Mouse (Mus musculus): ENCODE measurements at regions not wholly inside any gene's neighbourhood (a gene's known extent, or its start where the extent isn't known, plus 50 kb on each side); places are given as distances from the start of the nearest gene placed in this dataset.

DNA sequence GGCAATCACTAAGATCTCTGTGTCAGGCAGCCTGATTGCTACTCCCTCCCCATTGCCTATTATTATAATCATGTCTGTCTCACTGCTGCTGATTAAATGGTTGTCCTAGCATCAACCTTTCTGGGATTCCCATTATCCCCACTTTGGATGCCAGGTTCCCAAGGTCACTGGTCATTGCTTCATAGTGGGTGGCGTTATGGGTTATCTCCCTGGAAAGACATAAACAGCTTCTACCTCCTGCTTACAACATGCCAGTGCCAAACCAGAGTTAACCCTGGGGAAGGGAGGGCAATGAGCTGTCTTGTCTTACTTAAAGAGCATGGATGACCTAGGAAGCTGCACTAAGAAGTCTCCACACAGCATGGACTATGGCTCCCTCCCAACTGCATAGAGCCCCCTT, 136.9 kb downstream of the Uaca start:
- 82% methylated on average over 1 of the region's 1 CpGs for WGBS

DNA sequence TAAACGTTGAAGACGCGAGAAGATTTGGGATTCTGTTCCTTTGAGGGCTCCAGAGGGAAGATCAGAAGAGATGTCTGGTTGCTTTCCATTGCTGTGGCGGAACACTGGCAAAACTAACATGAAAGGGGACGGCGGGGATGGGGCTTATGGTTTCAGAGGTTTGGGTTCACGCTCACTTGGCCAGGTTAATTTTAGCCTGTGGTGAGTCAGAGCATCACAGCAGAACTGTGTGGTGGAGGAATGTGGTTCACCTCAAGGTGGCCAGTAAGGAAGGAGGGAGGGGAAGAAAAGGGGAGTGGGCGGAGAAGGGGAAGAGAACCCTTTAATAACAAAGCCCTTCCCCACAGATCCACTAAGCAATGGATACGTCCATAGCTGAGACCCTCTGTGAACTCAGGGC, 142.6 kb downstream of the Uaca start:
- DNase-seq (ENCODE audit: low spot score), result no peak
- 62% methylated on average over 9 of the region's 9 CpGs for WGBS
- H3K4me3 ChIP-seq (ENCODE audit: low read depth, low read length), result no peak overlapping the region
- ATAC-seq (replicated peaks; ENCODE audit: low FRiP score), result no peak
- no peaks in the 10 kb centered on the region for H3K27me3 ChIP-seq (replicated peaks; ENCODE audit: control insufficient read depth, insufficient read depth, low read length)
- no peak overlapping the region for H3K27ac ChIP-seq (ENCODE audit: low read depth, low read length)
- H3K4me1 ChIP-seq (replicated peaks; ENCODE audit: control insufficient read depth, insufficient read depth, low read length), result no peaks in the 10 kb centered on the region; the same call in 1 of the 2 replicates
- no peak overlapping the region for H3K4me2 ChIP-seq
- no peak overlapping the region for H3K9ac ChIP-seq (ENCODE audit: low read depth, low read length)
- H3K36me3 ChIP-seq (ENCODE audit: control insufficient read depth, insufficient read depth, low read length), result no peaks in the 10 kb centered on the region
- H3K9me3 ChIP-seq (ENCODE audit: control insufficient read depth, low read length), result no peaks in the 10 kb centered on the region

More for the DNA sequence above, 136.9 kb downstream of the Uaca start:
- Histone ChIP-seq H3K4me3 (ENCODE audit: low read depth, low read length) (no peak overlapping the region), H3K4me2 (no peak overlapping the region), H3K36me3 (ENCODE audit: control insufficient read depth, insufficient read depth, low read length) (no peaks in the 10 kb centered on the region), H3K9me3 (ENCODE audit: control insufficient read depth, low read length) (no peaks in the 10 kb centered on the region), H3K4me1 (replicated peaks; ENCODE audit: control insufficient read depth, insufficient read depth, low read length) (no peaks in the 10 kb centered on the region), H3K27me3 (replicated peaks; ENCODE audit: control insufficient read depth, insufficient read depth, low read length) (no peaks in the 10 kb centered on the region), H3K27ac (ENCODE audit: low read depth, low read length) (no peak overlapping the region), H3K9ac (ENCODE audit: low read depth, low read length) (no peak overlapping the region)
- ATAC-seq (replicated peaks; ENCODE audit: low FRiP score) (no peak), DNase-seq (ENCODE audit: low spot score) (no peak)

DNA sequence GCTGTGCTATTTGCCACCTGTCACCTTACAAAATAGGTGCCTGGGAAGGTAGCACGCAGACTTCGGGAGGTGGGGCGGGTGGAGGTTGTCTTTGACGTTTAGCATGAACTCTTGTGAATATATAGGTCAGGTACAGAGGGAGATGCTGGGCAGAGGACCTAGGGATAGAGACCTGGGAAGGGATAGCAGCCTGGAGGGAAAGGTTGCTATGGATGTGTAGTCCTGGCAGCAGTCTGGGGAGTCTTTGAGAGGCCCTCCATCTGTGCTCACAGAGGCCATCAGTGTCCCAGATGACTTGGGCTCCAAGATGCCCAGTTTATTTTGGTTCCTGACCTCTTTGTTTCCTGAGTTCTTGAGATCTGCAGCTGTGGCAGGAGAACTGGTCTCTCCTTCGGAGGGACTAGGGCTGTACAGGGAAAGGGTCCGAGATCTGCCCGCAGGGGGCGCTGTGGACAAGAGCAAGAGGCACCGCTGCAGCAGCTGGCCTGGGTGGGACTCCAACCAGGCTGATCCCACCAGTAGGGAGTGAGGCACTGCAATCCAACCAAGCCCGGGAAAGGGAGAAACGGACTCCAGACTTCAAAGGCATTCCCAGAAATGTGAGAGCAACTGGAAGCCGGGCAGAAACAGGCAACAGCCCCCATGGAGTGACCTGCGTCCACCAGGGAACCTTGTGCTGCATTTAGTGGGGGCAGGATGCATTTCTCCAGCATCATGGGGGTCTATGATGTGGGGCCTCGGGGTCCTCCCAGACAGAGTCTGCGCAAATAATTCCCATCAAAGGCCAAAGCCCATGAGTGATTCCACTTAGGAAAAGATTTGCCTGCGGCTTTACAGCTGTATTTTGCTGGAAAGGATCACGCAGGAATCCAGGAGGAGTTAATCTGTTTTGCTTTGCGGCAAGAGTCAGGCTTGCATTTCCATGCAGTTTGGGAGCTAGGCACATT, 145.8 kb downstream of the Uaca start:
- H3K4me1 ChIP-seq (replicated peaks; ENCODE audit: control insufficient read depth, insufficient read depth, low read length), result no peaks in the 10 kb centered on the region; the same call in 1 of the 2 replicates
- H3K36me3 ChIP-seq (ENCODE audit: control insufficient read depth, insufficient read depth, low read length), result no peaks in the 10 kb centered on the region
- ATAC-seq (replicated peaks; ENCODE audit: low FRiP score) (no peak), DNase-seq (ENCODE audit: low spot score) (peak; percentile 75)
- 30% methylated on average over 18 of the region's 18 CpGs for WGBS
- no peaks in the 10 kb centered on the region for H3K9me3 ChIP-seq (ENCODE audit: control insufficient read depth, low read length)
- H3K4me2 ChIP-seq, result no peak overlapping the region
- H3K27me3 ChIP-seq (replicated peaks; ENCODE audit: control insufficient read depth, insufficient read depth, low read length), result no peaks in the 10 kb centered on the region
- no peak overlapping the region for H3K9ac ChIP-seq (ENCODE audit: low read depth, low read length)
- no peak overlapping the region for H3K4me3 ChIP-seq (ENCODE audit: low read depth, low read length)
- no peak overlapping the region for H3K27ac ChIP-seq (ENCODE audit: low read depth, low read length)

DNA sequence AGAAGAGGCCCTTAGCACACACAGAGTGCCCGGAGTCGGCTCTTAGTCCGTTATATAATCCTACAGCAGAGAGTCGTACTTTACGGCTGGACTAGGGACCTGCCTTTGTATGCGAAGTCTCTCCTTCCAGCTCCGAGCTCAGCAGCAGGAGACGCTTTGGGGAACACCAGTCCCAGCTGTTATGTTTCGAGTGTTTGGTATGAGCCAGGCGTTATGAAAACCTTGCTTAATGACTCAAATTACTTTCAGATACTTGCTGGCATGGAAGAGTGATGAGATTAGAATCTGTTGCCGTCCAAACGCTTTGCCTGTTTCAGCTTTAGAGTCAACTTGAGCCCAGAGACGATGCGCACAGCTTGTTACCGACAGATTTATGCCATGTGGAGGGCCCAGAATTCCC, 153.0 kb downstream of the Uaca start:
- Histone ChIP-seq H3K4me2 (no peak overlapping the region), H3K27ac (ENCODE audit: low read depth, low read length) (no peak overlapping the region), H3K36me3 (ENCODE audit: control insufficient read depth, insufficient read depth, low read length) (no peaks in the 10 kb centered on the region), H3K9ac (ENCODE audit: low read depth, low read length) (no peak overlapping the region), H3K4me1 (replicated peaks; ENCODE audit: control insufficient read depth, insufficient read depth, low read length) (no peaks in the 10 kb centered on the region), H3K27me3 (replicated peaks; ENCODE audit: control insufficient read depth, insufficient read depth, low read length) (no peaks in the 10 kb centered on the region), H3K9me3 (ENCODE audit: control insufficient read depth, low read length) (no peaks in the 10 kb centered on the region), H3K4me3 (ENCODE audit: low read depth, low read length) (no peak overlapping the region)
- 82% methylated on average over 15 of the region's 15 CpGs for WGBS
- ATAC-seq (replicated peaks; ENCODE audit: low FRiP score), result no peak
- DNase-seq (ENCODE audit: low spot score), result no peak

DNA sequence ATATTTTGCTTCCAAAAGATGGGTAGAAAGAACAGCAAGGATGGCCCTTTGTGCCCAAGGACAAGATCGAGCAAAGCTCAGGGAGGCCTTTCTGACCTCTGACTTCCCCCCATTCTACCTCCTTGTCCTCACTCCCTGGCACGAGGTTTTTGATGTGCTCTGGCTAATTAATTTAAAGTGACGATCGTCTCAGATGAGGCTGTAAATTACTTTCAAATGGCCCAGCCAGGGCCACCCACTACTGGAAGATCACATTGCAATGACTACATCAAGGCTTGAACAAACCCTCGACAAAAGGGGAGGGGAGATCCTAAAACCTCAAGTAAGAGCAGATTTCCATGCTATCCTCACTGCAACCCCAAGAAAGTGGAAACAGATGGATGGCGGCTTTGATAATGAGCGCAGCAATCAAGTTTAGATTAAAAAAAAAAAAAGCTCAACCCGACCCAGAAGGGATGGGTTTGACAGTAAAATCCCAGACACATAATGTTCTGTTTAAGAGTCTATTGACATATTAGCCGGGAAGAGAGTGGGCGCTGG, 154.3 kb downstream of the Uaca start:
- no peaks in the 10 kb centered on the region for H3K4me1 ChIP-seq (replicated peaks; ENCODE audit: control insufficient read depth, insufficient read depth, low read length)
- DNase-seq (ENCODE audit: low spot score), result no peak
- H3K27me3 ChIP-seq (replicated peaks; ENCODE audit: control insufficient read depth, insufficient read depth, low read length), result no peaks in the 10 kb centered on the region
- no peak overlapping the region for H3K4me3 ChIP-seq (ENCODE audit: low read depth, low read length)
- no peak overlapping the region for H3K4me2 ChIP-seq
- WGBS, result 62% methylated on average over 10 of the region's 10 CpGs
- no peaks in the 10 kb centered on the region for H3K9me3 ChIP-seq (ENCODE audit: control insufficient read depth, low read length)
- no peak overlapping the region for H3K27ac ChIP-seq (ENCODE audit: low read depth, low read length)
- no peak for ATAC-seq (replicated peaks; ENCODE audit: low FRiP score)
- H3K9ac ChIP-seq (ENCODE audit: low read depth, low read length), result no peak overlapping the region
- no peaks in the 10 kb centered on the region for H3K36me3 ChIP-seq (ENCODE audit: control insufficient read depth, insufficient read depth, low read length)

DNA sequence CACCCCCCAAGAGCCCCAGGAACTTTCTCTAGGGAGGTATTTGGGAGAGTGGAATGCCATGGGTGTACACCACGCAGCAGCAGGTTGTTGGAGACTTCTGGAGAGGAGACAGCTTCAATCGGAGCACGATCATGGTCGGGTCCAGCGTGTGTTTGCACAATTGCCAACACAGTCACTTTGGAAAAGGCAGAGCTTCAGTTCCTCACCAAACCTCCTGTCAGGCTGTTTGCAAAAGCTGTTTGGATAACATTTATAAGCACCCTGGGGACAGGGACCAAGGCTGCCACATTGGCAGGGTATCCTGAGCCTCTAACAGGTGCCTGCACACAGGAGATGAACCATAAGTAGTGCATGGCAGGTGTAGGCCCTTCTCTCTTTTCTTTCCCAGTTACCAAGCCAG, 155.8 kb downstream of the Uaca start:
- no peak overlapping the region for H3K4me3 ChIP-seq (ENCODE audit: low read depth, low read length)
- H3K4me2 ChIP-seq, result no peak overlapping the region
- no peaks in the 10 kb centered on the region for H3K9me3 ChIP-seq (ENCODE audit: control insufficient read depth, low read length)
- no peaks in the 10 kb centered on the region for H3K36me3 ChIP-seq (ENCODE audit: control insufficient read depth, insufficient read depth, low read length)
- no peak overlapping the region for H3K27ac ChIP-seq (ENCODE audit: low read depth, low read length)
- H3K27me3 ChIP-seq (replicated peaks; ENCODE audit: control insufficient read depth, insufficient read depth, low read length), result no peaks in the 10 kb centered on the region
- no peak overlapping the region for H3K9ac ChIP-seq (ENCODE audit: low read depth, low read length)
- 83% methylated on average over 5 of the region's 5 CpGs for WGBS
- no peaks in the 10 kb centered on the region for H3K4me1 ChIP-seq (replicated peaks; ENCODE audit: control insufficient read depth, insufficient read depth, low read length)
- no peak for DNase-seq (ENCODE audit: low spot score)
- no peak for ATAC-seq (replicated peaks; ENCODE audit: low FRiP score)

DNA sequence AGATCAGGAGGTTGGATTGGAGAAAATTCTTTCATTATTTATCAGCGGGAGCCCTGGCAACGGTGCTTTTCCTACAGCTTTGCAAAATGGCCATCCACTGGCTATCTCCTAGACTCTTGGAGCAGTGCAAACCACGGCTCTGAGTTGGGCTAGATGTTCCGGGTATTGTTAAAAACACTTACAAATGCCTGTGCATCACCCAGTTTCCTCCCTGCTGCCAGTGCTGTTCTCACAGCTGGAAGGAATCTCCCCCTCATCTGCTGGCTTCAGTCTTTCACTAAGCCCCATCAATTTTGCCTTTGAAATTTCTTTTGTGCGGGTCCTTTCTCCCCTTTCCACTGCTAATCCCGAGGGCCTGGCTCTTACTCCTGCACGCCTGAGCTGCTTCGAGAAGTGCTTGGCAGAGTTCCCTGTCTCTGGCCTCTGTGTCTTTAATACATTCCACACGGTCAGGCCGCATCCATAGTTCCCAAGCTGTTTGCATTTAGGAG, 156.8 kb downstream of the Uaca start:
- Histone ChIP-seq H3K9ac (ENCODE audit: low read depth, low read length) (no peak overlapping the region), H3K27ac (ENCODE audit: low read depth, low read length) (no peak overlapping the region)
- no peak for DNase-seq (ENCODE audit: low spot score)

DNA sequence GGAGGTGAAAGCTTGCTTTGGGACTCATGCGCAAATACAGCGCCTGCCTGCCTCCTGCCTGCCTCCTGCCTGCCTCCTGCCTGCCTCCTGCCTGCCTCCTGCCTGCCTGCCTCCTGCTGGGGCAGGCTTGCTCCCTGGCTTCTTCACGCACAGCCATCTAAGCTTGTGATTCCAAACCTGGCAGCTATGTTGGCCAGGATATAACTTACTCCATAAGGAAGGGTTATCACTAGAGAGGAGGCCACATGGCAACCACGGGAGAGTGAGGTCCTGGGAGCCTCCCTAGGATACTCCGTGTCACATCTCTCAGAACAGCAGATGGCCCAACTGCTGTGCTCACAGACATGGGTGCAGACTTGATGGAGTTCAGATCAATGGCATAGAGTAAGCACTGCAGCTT, 163.1 kb downstream of the Uaca start:
- no peak for DNase-seq (ENCODE audit: low spot score)
- H3K27me3 ChIP-seq (replicated peaks; ENCODE audit: control insufficient read depth, insufficient read depth, low read length), result no peaks in the 10 kb centered on the region
- 65% methylated on average over 5 of the region's 5 CpGs for WGBS
- no peak for ATAC-seq (replicated peaks; ENCODE audit: low FRiP score)
- H3K27ac ChIP-seq (ENCODE audit: low read depth, low read length), result no peak overlapping the region
- no peaks in the 10 kb centered on the region for H3K9me3 ChIP-seq (ENCODE audit: control insufficient read depth, low read length)
- H3K4me2 ChIP-seq, result no peak overlapping the region
- no peak overlapping the region for H3K9ac ChIP-seq (ENCODE audit: low read depth, low read length)
- H3K4me1 ChIP-seq (replicated peaks; ENCODE audit: control insufficient read depth, insufficient read depth, low read length), result no peaks in the 10 kb centered on the region
- no peak overlapping the region for H3K4me3 ChIP-seq (ENCODE audit: low read depth, low read length)
- no peaks in the 10 kb centered on the region for H3K36me3 ChIP-seq (ENCODE audit: control insufficient read depth, insufficient read depth, low read length)

More for the DNA sequence above, 156.8 kb downstream of the Uaca start:
- no peaks in the 10 kb centered on the region for H3K9me3 ChIP-seq (ENCODE audit: control insufficient read depth, low read length)
- H3K4me3 ChIP-seq (ENCODE audit: low read depth, low read length), result no peak overlapping the region
- no peaks in the 10 kb centered on the region for H3K4me1 ChIP-seq (replicated peaks; ENCODE audit: control insufficient read depth, insufficient read depth, low read length)
- 50% methylated on average over 10 of the region's 10 CpGs for WGBS
- H3K4me2 ChIP-seq, result no peak overlapping the region
- no peak for ATAC-seq (replicated peaks; ENCODE audit: low FRiP score)
- H3K36me3 ChIP-seq (ENCODE audit: control insufficient read depth, insufficient read depth, low read length), result no peaks in the 10 kb centered on the region
- no peaks in the 10 kb centered on the region for H3K27me3 ChIP-seq (replicated peaks; ENCODE audit: control insufficient read depth, insufficient read depth, low read length)

DNA sequence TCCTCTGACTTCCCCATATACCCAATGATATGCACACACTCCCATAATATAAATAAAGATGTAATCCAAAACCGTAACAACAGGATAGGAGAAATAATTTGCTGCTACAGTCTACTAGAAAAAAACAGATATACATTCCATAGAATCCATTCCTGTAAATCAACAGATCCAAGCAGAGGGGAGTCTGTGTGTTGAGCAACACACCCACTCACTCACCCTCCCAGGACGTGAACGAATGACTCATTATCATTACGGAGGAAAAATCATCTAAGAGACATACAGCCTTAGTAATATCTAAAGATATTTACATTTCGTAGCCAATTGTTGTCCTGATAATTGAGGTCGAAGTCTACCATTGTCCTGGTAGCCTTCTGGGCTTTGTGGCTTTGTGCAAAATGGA, 165.2 kb downstream of the Uaca start:
- DNase-seq (ENCODE audit: low spot score), result no peak
- Histone ChIP-seq H3K36me3 (ENCODE audit: control insufficient read depth, insufficient read depth, low read length) (no peaks in the 10 kb centered on the region), H3K9me3 (ENCODE audit: control insufficient read depth, low read length) (no peaks in the 10 kb centered on the region), H3K4me3 (ENCODE audit: low read depth, low read length) (no peak overlapping the region), H3K27me3 (replicated peaks; ENCODE audit: control insufficient read depth, insufficient read depth, low read length) (no peaks in the 10 kb centered on the region), H3K27ac (ENCODE audit: low read depth, low read length) (no peak overlapping the region), H3K4me1 (replicated peaks; ENCODE audit: control insufficient read depth, insufficient read depth, low read length) (no peaks in the 10 kb centered on the region), H3K4me2 (no peak overlapping the region), H3K9ac (ENCODE audit: low read depth, low read length) (no peak overlapping the region)
- WGBS, result 82% methylated on average over 6 of the region's 6 CpGs
- no peak for ATAC-seq (replicated peaks; ENCODE audit: low FRiP score)
